Mouse (Mus musculus) bone marrow macrophage, adult 2 months (primary cell): ENCODE measurements around the gene Slc25a19.

Source experiments
- CTCF ChIP-seq: IDR thresholded peaks from 2 replicates; pipeline ENCODE4 v1.5.1; 2012; ENCODE audit warnings: low read depth, mild to moderate bottlenecking, low read length, moderate library complexity
- POLR2A ChIP-seq: IDR thresholded peaks from 2 replicates; pipeline ENCODE4 v1.6.1; 2012; ENCODE audit warnings: mild to moderate bottlenecking, low read depth, low read length, borderline replicate concordance

GRCm38 (mm10) chr11:115629734-115630531 is 1.8 kb upstream of the Slc25a19 start:
- TF ChIP-seq CTCF (no peak), POLR2A (no peak)
